Mouse (Mus musculus) ES-CJ7 (cell line): ENCODE data around the gene Smndc1.

Experiments used
- DNase-seq: peaks from one replicate; pipeline ENCODE4 v3.0.0; 2011; ENCODE audit warnings: low read depth, low spot score

Gene Smndc1

DNA sequence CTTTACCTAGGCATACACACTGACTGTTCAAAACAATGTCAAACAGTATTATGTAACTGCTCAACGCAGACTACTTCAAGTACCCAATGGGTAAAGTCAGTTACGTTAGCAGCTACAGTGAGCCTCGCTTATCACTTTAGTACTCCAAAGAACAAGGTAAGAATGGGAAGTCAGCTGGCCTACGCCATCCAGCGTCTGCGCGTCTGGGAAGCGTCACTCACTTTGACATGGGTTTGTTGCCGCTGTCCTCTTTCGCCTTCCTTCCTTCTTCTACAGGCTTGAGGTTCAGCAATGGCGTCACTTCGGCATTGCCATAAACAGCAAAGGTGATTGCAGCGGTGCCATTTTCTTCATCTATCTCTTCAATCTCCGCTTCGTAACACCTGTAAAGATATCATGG, 7.0 kb downstream of the Smndc1 start:
- DNase-seq, result no peak

GRCm38 (mm10) chr19:53378421-53378820, 12.0 kb downstream of the Smndc1 start:
- DNase-seq, result no peak

DNA sequence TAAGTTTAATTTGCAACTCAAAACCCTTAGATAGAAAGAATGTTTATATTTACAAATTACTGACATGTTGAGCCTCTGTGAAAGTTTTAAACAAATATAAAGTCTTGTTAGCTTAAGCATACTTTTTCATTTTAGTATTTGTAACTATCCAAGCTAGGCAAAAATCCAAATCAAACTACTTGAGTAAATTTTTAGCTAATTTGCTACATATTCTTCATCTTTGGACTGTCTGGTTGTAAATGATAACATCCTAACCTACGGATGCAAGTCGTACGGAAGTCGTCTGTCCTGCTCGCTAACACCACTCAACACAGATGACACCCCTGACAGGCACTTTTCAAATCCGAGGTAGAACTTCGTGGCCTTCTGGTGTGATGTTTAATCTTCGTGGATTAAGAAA, 12.7 kb downstream of the Smndc1 start:
- DNase-seq, result no peak

DNA sequence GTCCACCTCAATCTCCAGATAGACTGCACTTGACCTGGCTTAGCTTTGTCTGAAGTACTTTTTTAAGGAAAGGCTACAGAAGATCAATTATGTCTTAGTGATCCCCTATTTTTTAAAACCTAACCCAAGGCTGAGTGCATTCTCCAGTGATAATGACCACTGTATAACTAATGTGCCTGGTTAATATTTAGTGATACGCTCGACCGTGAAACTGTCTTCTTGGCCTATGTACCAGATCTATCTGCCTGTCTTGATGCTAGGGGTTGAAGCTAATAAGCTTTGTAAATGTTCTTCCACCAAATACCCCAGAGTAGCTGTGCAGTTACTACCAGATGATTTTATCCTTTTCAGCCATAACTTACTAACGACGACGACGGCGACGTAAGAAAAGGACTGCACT, 14.6 kb downstream of the Smndc1 start:
- DNase-seq, result no peak

- no peak for DNase-seq
Observed at GRCm38 (mm10) chr19:53375299-53375698, 15.1 kb downstream of the Smndc1 start.

GRCm38 (mm10) chr19:53373570-53373969, 16.8 kb downstream of the Smndc1 start:
- DNase-seq, result no peak

DNA sequence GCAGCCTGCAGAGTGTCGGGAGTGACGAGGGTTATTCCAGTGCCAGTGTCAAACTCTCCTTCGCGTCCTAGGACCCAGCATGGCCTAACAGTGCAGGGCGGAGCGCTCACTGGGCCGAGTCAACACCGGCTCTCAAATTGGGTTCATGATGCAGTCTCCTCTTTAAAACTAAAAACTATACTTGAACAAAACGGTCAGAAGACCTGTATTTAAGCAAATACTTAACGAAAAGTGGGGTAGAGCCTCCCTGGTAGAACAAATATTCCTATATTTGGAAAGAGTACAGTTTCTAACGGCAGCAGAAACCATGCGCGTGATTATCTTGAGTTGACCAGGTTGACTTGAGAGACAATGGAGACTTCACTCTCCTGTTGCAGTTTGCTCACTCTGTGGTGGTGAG, 18.7 kb downstream of the Smndc1 start, which contains the start of gene Gm10197:
TSS of gene Gm10197 (minus strand) at position 101 of the 400 bp plus-strand sequence.
- DNase-seq, result no peak

GRCm38 (mm10) chr19:53370233-53370632, 20.1 kb downstream of the Smndc1 start:
- peak; percentile 73 for DNase-seq

DNA sequence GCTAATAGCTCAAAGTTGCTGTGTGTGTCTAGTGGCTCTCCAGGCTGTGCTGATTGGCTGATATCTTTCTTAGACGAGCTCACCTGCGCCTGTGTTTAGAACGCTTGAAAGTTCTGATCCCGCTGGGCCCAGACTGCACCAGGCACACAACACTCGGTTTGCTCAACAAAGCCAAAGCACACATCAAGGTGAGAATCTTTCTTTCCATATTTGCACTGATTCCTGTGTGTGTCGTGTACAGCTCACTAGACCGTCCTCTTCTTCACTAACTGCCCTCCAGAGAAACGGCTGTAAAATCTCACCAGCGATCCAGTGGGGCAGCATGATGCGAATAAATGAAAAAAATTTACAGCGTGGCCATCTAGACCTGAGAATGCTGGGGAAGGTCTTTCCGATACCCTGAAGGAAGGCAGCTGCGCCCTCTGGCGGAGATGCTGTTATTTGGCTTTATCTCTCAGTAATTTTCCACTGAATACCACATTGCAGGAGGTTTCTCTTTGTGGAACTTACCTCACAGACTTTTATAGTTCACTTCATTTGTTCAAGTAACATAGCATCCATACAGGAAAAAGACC, 20.8 kb downstream of the Smndc1 start:
- DNase-seq, result peak; percentile 88

GRCm38 (mm10) chr19:53366881-53367280, 23.5 kb downstream of the Smndc1 start:
- no peak for DNase-seq

DNA sequence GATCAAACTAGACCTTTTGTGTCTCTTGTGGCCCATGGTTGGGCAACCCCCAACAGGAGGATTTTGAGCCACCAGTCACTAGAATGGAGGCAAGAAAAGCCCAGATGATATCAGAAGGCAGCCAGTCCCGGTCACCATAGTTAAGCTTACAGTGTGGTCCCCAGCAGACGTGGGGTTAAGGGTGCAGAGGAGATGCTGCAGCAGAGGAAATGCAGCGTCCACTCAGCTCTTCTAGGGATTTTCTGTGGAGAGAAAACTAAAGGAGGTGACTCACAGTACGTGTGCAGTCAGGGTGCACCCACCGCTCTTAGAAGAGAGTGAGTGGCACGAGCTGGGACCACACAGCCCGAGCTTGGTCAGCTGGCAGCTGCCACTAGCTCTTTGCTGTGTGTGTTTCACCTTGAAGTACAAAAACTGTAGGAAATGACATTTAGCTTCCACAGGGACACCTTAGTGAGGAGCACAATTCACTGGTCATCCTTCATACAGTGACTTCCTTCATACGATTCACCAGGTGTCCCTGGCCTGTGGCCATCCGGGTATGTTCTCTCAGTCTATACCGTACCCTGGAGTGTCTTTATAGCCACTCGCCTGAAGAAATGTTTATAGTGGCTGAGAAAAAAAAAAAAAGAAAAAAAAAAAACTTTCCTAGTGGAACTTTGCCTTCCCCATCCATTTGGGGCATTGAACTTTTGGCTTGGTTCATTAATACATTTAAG, 24.2 kb downstream of the Smndc1 start:
- no peak for DNase-seq

DNA sequence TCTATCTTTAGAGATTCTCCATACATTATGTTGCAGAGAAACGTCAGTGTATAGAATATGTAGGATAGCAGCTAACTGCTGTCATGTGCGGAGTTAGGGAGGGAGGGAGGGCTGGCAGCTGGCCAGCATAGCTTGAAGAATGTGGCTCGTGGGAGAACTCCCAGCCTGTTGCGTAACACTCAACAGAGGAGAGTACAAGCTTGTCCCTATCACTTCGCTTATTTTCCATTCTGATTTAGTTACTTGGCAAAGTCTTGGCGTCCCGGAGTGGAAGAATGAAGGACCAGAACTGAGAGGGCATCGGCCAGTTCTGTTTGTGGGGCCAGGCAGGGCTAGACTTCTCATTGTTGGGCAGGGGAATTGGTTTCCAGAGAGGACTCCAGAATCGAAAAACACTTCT, 25.4 kb downstream of the Smndc1 start:
- no peak for DNase-seq

DNA sequence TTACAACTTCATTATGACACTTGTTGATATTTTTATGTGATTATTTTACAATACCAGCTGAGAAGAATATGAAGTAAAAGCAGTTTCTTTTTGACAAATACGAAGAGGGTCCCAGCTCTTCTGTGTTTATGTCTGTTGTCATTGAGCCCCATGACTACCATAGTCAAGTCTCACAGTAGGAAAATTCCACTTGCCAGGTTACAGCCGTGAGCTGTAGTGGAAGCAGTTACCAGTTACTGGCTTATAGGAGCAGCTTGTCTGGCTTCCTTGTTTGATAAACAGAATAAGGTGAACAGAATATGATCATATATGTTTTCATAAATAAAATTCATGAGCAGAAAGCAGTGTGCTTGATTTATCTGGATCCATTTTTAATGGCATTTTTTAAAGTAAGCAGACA, 25.8 kb downstream of the Smndc1 start:
- DNase-seq, result no peak

DNA sequence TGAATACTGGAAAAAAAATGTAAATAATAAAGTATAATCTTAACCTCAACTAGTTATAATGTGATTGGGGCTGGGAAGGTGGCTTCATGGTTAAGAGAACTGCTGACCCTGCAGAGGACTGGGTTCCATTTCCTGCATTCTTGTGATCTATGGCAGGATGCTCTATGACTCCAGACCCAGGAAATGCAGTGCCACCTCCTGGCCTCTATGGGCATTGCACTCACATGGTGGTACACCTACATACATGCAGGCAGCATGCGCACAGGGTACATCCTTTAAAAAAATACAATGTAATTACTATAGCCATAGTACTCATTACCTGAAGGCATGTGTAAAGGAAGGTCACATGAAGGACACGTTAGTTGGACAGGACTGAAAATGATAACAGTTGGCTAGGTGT, 27.4 kb downstream of the Smndc1 start:
- DNase-seq, result peak; percentile 77

- no peak for DNase-seq
Observed at GRCm38 (mm10) chr19:53360265-53360958, 30.0 kb downstream of the Smndc1 start.

- DNase-seq, result no peak
Observed at GRCm38 (mm10) chr19:53359160-53360033, 31.0 kb downstream of the Smndc1 start.

DNA sequence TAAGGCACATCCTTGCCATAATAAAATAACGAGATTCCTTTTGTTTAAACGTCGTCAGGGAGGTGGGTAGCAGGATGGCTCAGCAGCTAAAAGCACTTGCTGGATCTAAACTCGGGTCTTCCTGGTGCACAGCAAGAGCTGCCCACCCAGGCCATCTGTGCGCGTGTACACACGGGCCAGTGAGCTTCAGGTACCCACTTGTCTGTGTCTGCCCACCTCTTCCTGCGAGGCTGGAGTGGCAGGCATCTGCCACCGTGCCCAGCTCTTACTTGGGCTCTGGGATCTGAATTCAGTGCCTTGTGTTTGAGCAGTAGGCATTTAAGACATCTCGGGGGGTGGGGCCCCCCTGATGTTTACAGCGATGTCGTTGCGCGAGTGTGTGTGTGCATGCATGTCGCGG, 35.3 kb downstream of the Smndc1 start:
- no peak for DNase-seq

DNA sequence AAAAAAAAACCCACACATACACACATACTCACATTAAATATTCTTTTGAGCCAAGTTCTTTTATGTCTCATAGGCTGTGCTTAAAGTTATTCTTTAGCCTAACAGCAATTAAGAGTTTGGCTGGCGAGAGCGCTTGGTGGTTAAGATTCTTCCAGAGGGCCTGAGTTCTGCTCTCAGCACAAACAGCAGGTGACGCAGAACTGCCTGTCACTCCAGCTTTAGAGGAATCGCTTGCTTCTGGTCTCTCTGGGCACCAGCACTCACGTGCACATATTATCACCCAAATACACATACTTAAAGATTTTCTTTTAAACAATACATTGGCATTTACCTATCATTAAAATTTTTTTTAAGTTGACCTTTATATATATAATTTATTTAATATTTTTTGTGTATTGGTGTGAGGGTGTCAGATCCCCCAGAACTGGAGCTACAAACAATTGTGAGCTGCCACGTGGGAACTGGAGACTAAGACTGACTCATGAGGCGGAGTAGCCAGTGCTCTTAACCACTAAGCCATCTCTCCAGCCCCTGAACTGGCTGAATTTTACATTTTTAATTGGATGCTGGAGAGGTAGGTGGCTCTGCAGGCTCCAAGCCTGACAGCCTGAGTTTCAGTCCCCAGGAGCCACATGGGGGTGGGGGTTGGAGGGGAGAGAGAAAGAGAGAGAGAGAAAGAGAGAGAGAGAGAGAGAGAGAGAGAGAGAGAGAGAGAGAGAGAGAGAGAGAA, 35.9 kb downstream of the Smndc1 start:
- DNase-seq, result no peak

- no peak for DNase-seq
Observed at GRCm38 (mm10) chr19:53353864-53354263, 36.5 kb downstream of the Smndc1 start.

GRCm38 (mm10) chr19:53345766-53346165, 44.6 kb downstream of the Smndc1 start:
- DNase-seq, result no peak

DNA sequence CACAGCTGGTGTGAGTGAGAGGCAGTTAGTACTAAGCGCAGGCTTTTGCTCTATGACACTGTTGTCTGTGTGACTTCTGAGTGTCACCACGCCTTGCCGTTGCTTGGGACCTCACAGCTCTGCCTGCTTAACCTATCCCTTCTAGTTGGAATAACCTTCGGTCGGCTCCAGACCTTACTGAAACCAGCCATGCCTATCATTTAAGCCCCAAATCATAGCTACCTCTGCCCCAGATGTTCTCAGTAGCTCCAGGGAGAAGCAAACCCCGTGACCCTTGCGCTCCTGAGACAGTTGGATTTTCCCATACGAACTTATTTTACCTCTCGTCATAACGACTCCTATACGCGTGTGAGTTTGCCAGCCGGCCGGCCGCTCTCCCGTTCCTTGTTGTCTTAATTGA, 46.3 kb downstream of the Smndc1 start:
- DNase-seq, result no peak
